Mouse (Mus musculus) G1E (cell line): Measurements from ENCODE around the gene Adh7.

Experiments
- CTCF ChIP-seq: IDR thresholded peaks from 2 replicates; pipeline ENCODE4 v1.5.1; 2012; ENCODE audit warnings: low read depth, low read length, inconsistent platforms, mixed read lengths
- GATA1 ChIP-seq: IDR thresholded peaks from 2 replicates; pipeline ENCODE4 v1.6.1; 2012; ENCODE audit warnings: borderline replicate concordance, low read length, inconsistent platforms, mixed read lengths
- POLR2AphosphoS5 ChIP-seq: IDR thresholded peaks from 2 replicates; pipeline ENCODE4 v1.6.1; 2012; ENCODE audit warnings: low read depth, low read length, inconsistent platforms; ENCODE audit not compliant: insufficient replicate concordance
- TAL1 ChIP-seq: conservative IDR thresholded peaks from 2 replicates; pipeline ENCODE4 v1.6.1; 2012; ENCODE audit warnings: low read depth, low read length, inconsistent platforms, mixed read lengths

- TF ChIP-seq GATA1 (no peak), CTCF (no peak), TAL1 (no peak), POLR2AphosphoS5 (no peak)
These were observed 20.5 kb downstream of the Adh7 start for GRCm38 (mm10) chr3:138238046-138238445.
